Mouse (Mus musculus) lung, adult 2 months (tissue): ENCODE measurements at regions not wholly inside any gene's neighbourhood (a gene's known extent, or its start where the extent isn't known, plus 50 kb on each side); places are given as distances from the start of the nearest gene placed in this dataset.

Experiments
- CTCF ChIP-seq: fragments of 200-500 bp; IDR thresholded peaks from 2 replicates; pipeline ENCODE4 v1.5.1; 2011; ENCODE audit warnings: mild to moderate bottlenecking, low read length, control low read depth; ENCODE audit not compliant: insufficient read depth
- POLR2A ChIP-seq: fragments of 200-500 bp; IDR thresholded peaks from 2 replicates; pipeline ENCODE4 v1.6.1; 2011; ENCODE audit warnings: low read depth, mild to moderate bottlenecking, control low read depth, low read length, borderline replicate concordance; ENCODE audit errors: extremely low read depth

- TF ChIP-seq POLR2A (no peak), CTCF (no peak)
Observed at GRCm38 (mm10) chr3:120761223-120761622, 410.3 kb downstream of the Rwdd3 start.
